Mouse (Mus musculus): ENCODE measurements around the gene Tcl1b2. TPM values are rescaled to one million over a fixed set of nuclear protein-coding genes. Genes with fewer than 3 reads are reported as not detected.
"Not testable (repeated sequence)": the region's sequence is repeated elsewhere in the genome, so short reads cannot be mapped to it uniquely, and the experiment has no call there.

Gene Tcl1b2
- polyA plus RNA-seq, 1 experiment from 2014 or later, result not detected

- H3K27ac ChIP-seq (replicated peaks; ENCODE audit: low read depth, low read length); ATAC-seq (replicated peaks; ENCODE audit: insufficient number of reproducible peaks, low FRiP score, low TSS enrichment, low read depth); H3K4me2 ChIP-seq (ENCODE audit: low read depth, low read length); H3K27me3 ChIP-seq (ENCODE audit: control insufficient read depth, insufficient read depth, low read length); H3K36me3 ChIP-seq (replicated peaks; ENCODE audit: control insufficient read depth, insufficient read depth, low read depth, low read length); H3K4me3 ChIP-seq (ENCODE audit: low read depth, low read length); H3K4me1 ChIP-seq (ENCODE audit: control insufficient read depth, insufficient read depth, low read length); H3K9ac ChIP-seq (replicated peaks; ENCODE audit: low read length); DNase-seq (ENCODE audit: low spot score); H3K9me3 ChIP-seq (replicated peaks; ENCODE audit: control insufficient read depth, low read length): not testable (repeated sequence)
- 33% methylated on average over 2 of the region's 2 CpGs for WGBS
Observed at GRCm38 (mm10) chr12:105174318-105174717, 28.5 kb downstream of the Tcl1b2 start.

DNA sequence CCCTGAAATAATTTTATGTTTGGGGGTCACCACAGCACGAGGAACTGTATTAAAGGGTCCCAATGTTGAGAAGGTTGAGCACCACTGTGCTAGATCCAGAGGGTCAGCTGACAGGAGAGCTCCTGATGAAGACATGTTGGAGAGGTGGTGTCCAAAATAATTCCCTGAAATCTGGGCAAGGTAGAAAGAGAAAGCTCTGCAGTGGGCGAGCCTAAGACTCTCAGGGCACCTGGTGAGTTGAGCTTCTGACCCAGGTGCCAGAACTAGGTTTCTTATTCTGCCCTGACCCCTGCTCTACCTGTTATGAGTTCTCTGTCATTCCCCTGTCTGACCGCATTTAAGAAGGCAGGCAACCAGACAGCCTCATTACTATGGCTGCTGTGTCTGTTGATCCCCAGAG is 30.2 kb downstream of the Tcl1b2 start, which contains the start of gene Tcl1b5:
Tcl1b5 (plus strand) TSS at position 301 of the 400 bp plus-strand sequence.
- H3K4me3 ChIP-seq (ENCODE audit: low read depth, low read length); DNase-seq (ENCODE audit: low spot score); H3K4me2 ChIP-seq (ENCODE audit: low read depth, low read length); H3K9ac ChIP-seq (replicated peaks; ENCODE audit: low read length); H3K27me3 ChIP-seq (ENCODE audit: control insufficient read depth, insufficient read depth, low read length); H3K36me3 ChIP-seq (replicated peaks; ENCODE audit: control insufficient read depth, insufficient read depth, low read depth, low read length); ATAC-seq (replicated peaks; ENCODE audit: insufficient number of reproducible peaks, low FRiP score, low TSS enrichment, low read depth); H3K27ac ChIP-seq (replicated peaks; ENCODE audit: low read depth, low read length); H3K4me1 ChIP-seq (ENCODE audit: control insufficient read depth, insufficient read depth, low read length); H3K9me3 ChIP-seq (replicated peaks; ENCODE audit: control insufficient read depth, low read length): not testable (repeated sequence)
- WGBS, result 66% methylated on average over 3 of the region's 3 CpGs

DNA sequence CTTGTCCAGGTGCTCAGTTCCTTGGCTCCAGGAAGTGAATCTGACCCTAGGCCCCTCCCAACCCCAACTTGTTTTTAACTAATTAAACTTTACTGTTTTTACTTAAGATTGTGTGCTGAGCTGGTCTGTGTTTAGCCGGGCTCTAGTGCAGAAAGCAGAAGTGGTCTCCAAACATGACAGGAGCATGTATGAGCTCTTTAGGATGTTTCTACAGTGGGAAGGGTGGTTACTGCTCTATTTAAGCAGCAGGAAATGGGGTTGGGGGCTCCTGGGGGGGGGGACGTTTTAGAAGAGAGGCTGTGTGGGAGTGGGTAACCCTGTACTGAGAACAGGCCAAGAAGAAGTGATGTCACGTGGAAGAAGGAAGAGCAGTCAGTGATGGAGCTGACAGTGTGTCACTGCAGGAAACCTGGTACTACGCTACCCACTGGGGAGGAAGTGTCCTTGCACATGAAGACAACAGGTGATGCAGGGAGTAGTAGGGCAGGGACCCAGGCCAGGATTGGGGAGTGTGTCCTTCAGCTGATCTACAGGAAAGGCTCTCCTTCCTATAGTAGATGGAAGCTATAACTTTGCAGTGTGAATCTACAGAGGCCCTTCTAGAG is 35.3 kb downstream of the Tcl1b2 start:
- WGBS, result 69% methylated on average over 4 of the region's 4 CpGs
- not testable (repeated sequence) for ATAC-seq (replicated peaks; ENCODE audit: insufficient number of reproducible peaks, low FRiP score, low TSS enrichment, low read depth); H3K27ac ChIP-seq (replicated peaks; ENCODE audit: low read depth, low read length); H3K36me3 ChIP-seq (replicated peaks; ENCODE audit: control insufficient read depth, insufficient read depth, low read depth, low read length); H3K4me2 ChIP-seq (ENCODE audit: low read depth, low read length); H3K9me3 ChIP-seq (replicated peaks; ENCODE audit: control insufficient read depth, low read length); H3K4me3 ChIP-seq (ENCODE audit: low read depth, low read length); H3K27me3 ChIP-seq (ENCODE audit: control insufficient read depth, insufficient read depth, low read length); DNase-seq (ENCODE audit: low spot score); H3K4me1 ChIP-seq (ENCODE audit: control insufficient read depth, insufficient read depth, low read length); H3K9ac ChIP-seq (replicated peaks; ENCODE audit: low read length)

- not testable (repeated sequence) for H3K9me3 ChIP-seq (replicated peaks; ENCODE audit: control insufficient read depth, low read length); DNase-seq (ENCODE audit: low spot score); H3K27ac ChIP-seq (replicated peaks; ENCODE audit: low read depth, low read length); H3K4me3 ChIP-seq (ENCODE audit: low read depth, low read length); H3K27me3 ChIP-seq (ENCODE audit: control insufficient read depth, insufficient read depth, low read length); H3K4me1 ChIP-seq (ENCODE audit: control insufficient read depth, insufficient read depth, low read length); H3K36me3 ChIP-seq (replicated peaks; ENCODE audit: control insufficient read depth, insufficient read depth, low read depth, low read length); H3K4me2 ChIP-seq (ENCODE audit: low read depth, low read length); H3K9ac ChIP-seq (replicated peaks; ENCODE audit: low read length); ATAC-seq (replicated peaks; ENCODE audit: insufficient number of reproducible peaks, low FRiP score, low TSS enrichment, low read depth)
- WGBS, result 59% methylated on average over 2 of the region's 2 CpGs
Observed at GRCm38 (mm10) chr12:105188980-105189379, 43.2 kb downstream of the Tcl1b2 start.

DNA sequence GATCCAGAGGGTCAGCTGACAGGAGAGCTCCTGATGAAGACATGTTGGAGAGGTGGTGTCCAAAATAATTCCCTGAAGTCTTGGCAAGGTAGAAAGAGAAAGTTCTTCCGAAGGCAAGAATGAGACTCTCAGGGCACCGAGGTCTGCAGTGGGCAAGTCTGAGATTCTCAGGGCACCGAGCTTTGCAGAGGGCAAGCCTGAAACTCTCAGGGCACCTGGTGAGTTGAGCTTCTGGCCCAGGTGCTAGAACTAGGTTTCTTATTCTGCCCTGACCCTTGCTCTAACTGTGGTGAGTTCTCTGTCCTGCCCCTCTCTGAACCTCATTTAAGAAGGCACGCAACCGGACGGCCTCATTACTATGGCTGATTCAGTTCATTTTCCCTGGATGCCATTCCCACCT is 44.9 kb downstream of the Tcl1b2 start, which contains the start of gene Tcl1b3:
Tcl1b3 (plus strand) TSS at position 301 of the 400 bp plus-strand sequence.
- not testable (repeated sequence) for H3K9me3 ChIP-seq (replicated peaks; ENCODE audit: control insufficient read depth, low read length); H3K4me1 ChIP-seq (ENCODE audit: control insufficient read depth, insufficient read depth, low read length); H3K36me3 ChIP-seq (replicated peaks; ENCODE audit: control insufficient read depth, insufficient read depth, low read depth, low read length); H3K4me3 ChIP-seq (ENCODE audit: low read depth, low read length); DNase-seq (ENCODE audit: low spot score); H3K9ac ChIP-seq (replicated peaks; ENCODE audit: low read length); H3K4me2 ChIP-seq (ENCODE audit: low read depth, low read length); H3K27ac ChIP-seq (replicated peaks; ENCODE audit: low read depth, low read length); ATAC-seq (replicated peaks; ENCODE audit: insufficient number of reproducible peaks, low FRiP score, low TSS enrichment, low read depth); H3K27me3 ChIP-seq (ENCODE audit: control insufficient read depth, insufficient read depth, low read length)
- WGBS, result 89% methylated on average over 6 of the region's 6 CpGs

DNA sequence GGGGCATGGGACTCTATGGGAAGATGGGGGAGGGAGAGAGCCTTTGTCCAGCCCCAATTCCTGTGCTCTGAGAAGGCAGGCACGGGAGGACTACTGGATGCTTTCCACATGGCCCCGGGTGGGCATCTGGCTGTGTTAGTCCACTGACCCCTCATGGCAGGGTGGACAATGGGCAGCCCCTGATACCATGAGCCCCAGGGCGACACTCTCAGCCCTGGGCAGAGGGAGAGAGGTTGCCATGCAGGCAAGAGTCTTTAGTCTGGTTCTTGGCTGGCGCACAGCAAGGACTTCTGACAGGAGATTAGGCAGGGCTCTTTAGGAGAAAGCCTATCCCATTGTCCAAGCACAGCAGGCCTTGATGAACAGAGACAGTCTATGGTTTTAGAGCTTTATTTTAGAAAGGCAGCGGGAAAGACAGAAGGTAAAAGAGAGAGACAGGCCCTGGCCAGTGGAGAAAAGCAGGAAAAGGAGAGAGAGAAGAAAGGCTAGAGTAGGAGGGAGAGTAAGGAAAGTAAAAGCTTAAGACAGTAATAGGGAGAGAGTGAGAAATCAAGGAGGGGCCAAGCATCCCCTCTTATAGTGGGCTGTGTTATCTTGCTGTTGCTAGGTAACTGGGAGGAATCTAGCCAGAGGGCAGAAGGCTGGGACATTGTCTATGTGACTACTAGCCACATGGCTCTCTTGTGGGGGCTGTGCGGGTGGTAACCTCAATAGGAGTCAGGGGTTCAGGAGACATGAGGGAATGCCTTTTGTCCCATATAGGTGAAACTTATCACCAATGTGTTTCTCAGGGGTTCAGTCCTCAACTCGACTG is 54.1 kb downstream of the Tcl1b2 start:
- not testable (repeated sequence) for H3K4me2 ChIP-seq (ENCODE audit: low read depth, low read length); H3K9ac ChIP-seq (replicated peaks; ENCODE audit: low read length); H3K36me3 ChIP-seq (replicated peaks; ENCODE audit: control insufficient read depth, insufficient read depth, low read depth, low read length); DNase-seq (ENCODE audit: low spot score); H3K27me3 ChIP-seq (ENCODE audit: control insufficient read depth, insufficient read depth, low read length); ATAC-seq (replicated peaks; ENCODE audit: insufficient number of reproducible peaks, low FRiP score, low TSS enrichment, low read depth); H3K4me1 ChIP-seq (ENCODE audit: control insufficient read depth, insufficient read depth, low read length); H3K9me3 ChIP-seq (replicated peaks; ENCODE audit: control insufficient read depth, low read length); H3K27ac ChIP-seq (replicated peaks; ENCODE audit: low read depth, low read length); H3K4me3 ChIP-seq (ENCODE audit: low read depth, low read length)
- WGBS, result 44% methylated on average over 7 of the region's 7 CpGs

- not testable (repeated sequence) for H3K4me2 ChIP-seq (ENCODE audit: low read depth, low read length); ATAC-seq (replicated peaks; ENCODE audit: insufficient number of reproducible peaks, low FRiP score, low TSS enrichment, low read depth); H3K4me1 ChIP-seq (ENCODE audit: control insufficient read depth, insufficient read depth, low read length); H3K9ac ChIP-seq (replicated peaks; ENCODE audit: low read length); DNase-seq (ENCODE audit: low spot score); H3K9me3 ChIP-seq (replicated peaks; ENCODE audit: control insufficient read depth, low read length); H3K36me3 ChIP-seq (replicated peaks; ENCODE audit: control insufficient read depth, insufficient read depth, low read depth, low read length); H3K27me3 ChIP-seq (ENCODE audit: control insufficient read depth, insufficient read depth, low read length); H3K4me3 ChIP-seq (ENCODE audit: low read depth, low read length); H3K27ac ChIP-seq (replicated peaks; ENCODE audit: low read depth, low read length)
- 68% methylated on average over 1 of the region's 1 CpGs for WGBS
Observed at GRCm38 (mm10) chr12:105201657-105202056, 55.8 kb downstream of the Tcl1b2 start, which contains the start of gene Tcl1b4. TSS of gene Tcl1b4 (plus strand) at chr12:105201957.
